Mouse (Mus musculus) left cerebral cortex, adult 8-10 months (tissue): ENCODE data around the gene Dse. TPM values are rescaled to one million over a fixed set of nuclear protein-coding genes. Genes with fewer than 3 reads are reported as not detected.

Experiments used
- DNase-seq, 2 experiments: peaks; one replicate each; pipeline ENCODE4 v3.0.0; 2022; ENCODE audit warnings: low spot score in 2 of 2
- total RNA-seq, 4 experiments: library from RNA; stranded (reverse); gene quantifications; 2 replicates each; pipeline ENCODE4 v1.2.4; 2022

Dse gene
- total RNA-seq, 4 experiments from 2014 or later: 5.6 to 10.4 (median 7.9) TPM

DNA sequence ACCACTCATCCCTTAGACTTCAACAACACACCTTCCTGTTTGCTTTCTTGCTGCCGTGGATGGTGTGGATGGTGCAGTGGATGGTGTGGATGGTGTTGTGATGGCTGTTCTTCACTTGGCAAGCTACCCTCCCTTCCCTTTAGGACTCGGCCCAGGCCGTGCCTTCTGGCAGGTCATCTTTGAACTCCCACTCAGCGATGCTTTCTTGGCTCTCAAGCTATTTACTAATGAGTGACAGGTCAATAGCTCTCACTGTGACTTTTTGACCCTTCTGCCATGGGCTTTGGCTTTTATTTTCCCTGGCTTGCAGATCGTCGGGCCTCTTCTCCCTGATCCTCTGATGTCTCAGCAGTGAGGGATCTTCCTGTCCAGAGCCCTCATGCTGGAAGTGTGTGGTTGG, 71.1 kb downstream of the Dse start:
- DNase-seq: no peak

DNA sequence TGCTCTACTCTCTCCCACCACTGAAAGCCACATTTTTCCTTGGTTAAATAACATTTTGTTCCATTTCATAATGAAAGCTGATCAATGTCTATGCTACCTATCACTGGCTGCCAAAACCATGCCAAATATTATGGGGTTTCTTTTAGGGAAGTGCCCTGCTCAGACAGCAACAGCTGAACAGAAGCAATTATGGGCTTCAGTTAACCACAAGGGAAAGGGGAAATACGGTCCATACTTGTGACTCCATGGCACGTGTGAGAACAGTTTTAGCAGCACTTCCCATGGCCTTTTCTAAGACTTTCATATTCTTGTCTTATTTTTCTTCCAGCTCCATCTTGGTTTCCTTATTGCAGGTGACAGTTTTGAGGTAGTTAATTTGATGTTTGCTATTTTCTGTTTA, 76.2 kb downstream of the Dse start:
- no peak for DNase-seq

DNA sequence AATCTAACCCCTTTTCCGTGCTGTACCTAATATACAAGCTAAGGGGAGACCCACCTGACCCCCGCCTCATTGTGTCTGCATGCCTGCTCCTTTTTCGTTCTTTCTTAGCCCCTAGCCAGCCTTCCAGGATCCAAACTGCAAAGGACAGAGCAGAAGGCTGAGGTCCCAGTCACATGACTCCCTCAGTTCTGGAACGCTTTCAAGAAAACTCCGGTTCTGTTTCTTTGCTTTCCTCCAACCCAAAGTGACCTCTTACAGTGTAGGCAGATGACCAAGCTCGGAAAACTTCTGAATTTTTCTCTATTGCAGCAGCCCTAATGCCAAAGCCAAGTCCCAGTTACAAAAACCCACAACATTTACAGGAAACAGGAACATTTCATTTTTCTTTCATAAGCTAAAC, 79.1 kb downstream of the Dse start:
- no peak for DNase-seq

DNA sequence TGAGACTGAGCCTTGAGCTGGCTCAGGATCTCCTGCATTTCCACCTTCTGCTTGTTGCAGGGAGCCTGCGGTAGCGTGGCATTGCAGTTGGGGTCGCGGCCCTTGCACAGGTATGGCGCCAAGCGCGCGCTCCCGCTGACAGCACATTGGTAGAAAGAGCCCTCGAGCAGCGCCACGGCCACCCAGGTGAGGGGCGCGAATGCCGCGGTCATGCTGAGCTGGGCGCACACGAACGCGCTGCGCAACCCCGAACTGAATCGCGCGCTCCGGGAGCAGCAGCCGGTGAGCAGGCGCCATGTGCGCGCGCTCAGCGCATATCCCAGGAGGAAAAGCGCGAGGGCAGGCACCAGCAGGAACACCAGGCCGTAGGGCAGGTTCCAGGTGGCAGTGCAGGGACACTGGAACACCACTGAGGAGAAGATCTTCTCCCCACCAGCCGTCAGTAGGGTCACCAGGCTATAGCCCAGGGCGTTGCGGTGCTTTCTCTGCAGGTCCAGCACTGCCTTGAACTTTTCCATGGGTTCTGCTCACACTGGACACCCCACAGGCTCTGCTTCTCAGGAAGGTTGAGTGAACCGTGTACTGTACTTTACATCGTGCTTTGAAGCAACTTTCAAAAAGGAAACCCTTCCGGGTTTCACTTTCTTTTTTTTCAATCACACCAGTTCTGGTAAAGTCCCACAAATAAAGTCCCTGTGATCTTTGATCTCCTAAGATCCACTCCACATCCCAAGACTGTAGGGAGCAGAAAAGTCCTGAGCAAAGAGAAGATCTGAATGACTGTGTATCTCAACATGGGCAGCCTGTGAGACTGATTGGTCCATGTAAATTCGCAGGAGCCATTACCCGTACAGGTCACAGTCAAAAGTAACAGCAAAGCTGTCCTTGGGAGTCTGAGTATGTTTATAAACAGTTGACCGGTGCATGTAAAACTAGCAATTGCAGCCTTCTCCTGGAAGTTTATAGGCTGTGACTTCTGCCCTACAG, 79.8 kb downstream of the Dse start, which contains the start of gene Calhm6:
Gene Calhm6 (minus strand): TSS at position 593 of the 987 bp plus-strand sequence.
- DNase-seq: peak in 1 of 2 experiments; percentile 36

DNA sequence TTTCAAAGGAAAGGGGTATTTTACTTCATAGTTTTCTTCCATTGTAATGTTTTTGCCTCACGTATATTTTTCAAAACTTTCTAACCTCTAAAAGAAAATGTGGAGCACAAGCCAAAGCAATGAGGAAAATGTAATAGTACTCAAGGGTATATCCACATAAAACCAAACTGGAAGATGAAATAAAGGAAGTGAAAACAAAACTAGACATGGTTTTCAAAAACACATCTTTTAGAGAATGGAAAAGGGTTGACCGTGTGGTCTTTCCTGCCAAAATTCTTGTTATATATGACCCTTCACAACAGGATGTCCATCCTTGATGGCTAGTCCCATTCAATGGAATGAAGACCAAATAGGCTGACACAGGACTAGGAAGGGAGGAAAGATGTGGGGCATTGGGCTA, 89.1 kb downstream of the Dse start:
- no peak for DNase-seq

DNA sequence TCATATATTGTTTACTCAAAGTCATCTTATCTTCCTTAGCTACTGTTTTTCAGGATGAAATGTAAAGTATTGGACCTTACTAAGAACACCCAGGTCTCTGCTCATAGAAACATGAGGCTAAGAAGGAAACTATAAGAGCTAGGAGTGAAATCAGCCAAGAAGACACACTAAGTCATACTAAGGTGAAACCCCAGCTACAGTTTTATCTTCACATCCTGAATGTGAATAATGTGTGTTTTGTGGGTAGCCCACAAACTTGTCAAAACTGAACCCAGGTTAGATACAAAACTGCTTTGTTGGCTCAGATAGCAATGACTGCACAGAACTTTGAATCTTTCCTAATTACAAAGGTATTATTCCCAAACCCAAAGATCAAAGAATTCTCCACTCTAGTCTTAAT, 89.7 kb downstream of the Dse start:
- no peak for DNase-seq

DNA sequence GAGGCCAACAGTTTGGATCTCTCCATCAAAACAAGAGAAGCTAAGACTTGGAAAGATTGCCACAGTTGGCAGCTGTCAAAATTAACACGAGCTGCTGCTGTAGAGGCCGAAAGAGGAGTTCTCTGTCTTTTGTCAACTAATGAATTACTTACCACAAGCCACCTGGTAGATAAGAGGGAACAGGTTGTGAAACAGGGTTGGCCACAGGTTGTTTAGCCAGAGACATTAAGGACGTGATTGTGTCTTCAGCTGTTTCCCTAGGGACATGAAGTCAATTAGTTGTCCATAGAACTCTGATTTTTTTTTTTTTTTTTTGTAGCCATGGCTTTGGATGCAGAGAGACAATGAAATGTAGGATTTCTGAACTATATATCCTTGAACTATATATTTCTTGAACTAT, 90.4 kb downstream of the Dse start:
- no peak for DNase-seq

DNA sequence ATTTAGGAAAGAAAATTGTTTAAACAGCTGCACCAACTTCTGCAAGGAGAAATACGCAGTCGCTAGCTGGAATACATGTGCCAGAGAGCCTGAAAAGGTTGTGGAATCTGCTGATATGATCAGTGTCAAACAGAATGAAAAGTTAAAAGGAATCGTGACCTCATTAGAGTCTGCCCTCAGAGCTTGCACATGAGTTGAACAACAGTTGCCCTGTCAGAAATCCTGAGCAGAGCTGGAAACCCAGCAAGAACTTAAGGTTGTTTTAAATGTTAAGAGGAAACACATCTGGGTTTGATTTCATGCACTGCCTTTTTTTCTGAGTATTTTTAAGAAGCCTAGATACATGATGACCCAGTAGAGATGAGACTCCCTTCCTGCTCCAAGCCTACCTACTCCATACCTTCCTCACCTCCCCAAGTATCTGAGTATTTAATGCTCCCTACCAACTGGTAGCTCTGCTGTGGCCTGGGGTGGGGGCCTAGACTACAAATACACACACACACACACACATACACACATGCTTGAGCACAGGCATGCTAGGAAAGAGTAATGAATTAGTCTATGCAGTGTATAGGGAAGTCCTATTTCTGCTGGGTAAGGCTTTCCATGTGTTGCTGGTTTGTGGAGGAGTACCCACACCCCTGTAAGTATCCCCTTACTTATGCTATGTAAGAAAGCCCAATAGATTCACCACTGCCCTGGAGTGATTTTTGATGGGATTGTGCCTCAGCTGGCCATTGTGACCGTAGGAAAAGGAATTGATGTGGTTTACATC, 95.4 kb downstream of the Dse start:
- no peak for DNase-seq

DNA sequence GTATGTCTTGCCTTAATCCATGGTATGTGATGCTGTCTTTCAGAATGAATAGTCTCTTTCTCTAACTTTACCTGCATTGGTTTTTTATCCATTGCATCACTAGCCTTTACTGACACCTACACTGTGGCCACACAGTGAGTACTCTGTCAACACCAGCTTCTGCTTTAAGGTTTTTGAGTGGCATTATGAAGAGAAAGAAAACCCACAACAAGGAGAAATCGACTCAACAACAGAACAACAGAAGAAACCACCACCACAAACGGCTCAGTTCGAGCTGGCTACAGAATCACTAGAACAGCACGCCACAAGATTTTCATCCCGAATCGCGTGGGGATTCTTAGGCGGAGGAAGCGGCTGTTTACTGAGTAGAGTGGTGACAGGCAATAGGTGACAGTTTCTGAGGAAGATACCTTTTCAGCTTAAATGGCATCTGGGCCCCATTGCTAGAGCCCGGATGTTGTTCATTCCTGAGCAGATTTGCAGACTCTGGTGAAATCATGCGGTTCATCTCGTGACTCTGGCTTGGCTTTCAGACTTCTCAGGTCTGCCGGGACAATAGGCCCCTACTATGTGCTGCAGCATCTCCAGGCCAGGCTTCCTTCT, 96.6 kb downstream of the Dse start:
- no peak for DNase-seq

Other genes with a start within 250 kb of the Dse start
- gene Rwdd1, start 188.1 kb downstream of the Dse start, total RNA-seq: 100 to 1,000 TPM in 3 of 4 experiments, 10 to 100 TPM in 1; 98.4 to 105 (median 102) TPM
- under 1 TPM in 3 of 4 experiments, not detected in 1; 0.34 to 0.71 (median 0.53) TPM for gene Trappc3l, start 170.1 kb downstream of the Dse start, total RNA-seq
- not detected for gene Calhm4, start 163.4 kb downstream of the Dse start, total RNA-seq
- 1 to 10 TPM; 1.8 to 2.8 (median 2.2) TPM for gene Calhm5, start 111.2 kb downstream of the Dse start, total RNA-seq
- under 1 TPM; 0.34 to 0.84 (median 0.71) TPM for gene Calhm6, start 79.7 kb downstream of the Dse start, total RNA-seq
- 100 to 1,000 TPM; 159 to 186 (median 174) TPM for gene Tspyl1, start 74.5 kb upstream of the Dse start, total RNA-seq
- gene Tspyl4, start 89.7 kb upstream of the Dse start, total RNA-seq: 100 to 1,000 TPM; 388 to 444 (median 418) TPM
- under 1 TPM; 0.14 to 0.28 (median 0.24) TPM for gene Col10a1, start 182.3 kb upstream of the Dse start, total RNA-seq
- gene Nt5dc1, start 210.8 kb upstream of the Dse start, total RNA-seq: 1 to 10 TPM; 2.6 to 4.4 (median 4.1) TPM